Mouse (Mus musculus) B cell, adult 62 days (primary cell): ENCODE measurements around the gene Vkorc1l1. TPM values are rescaled to one million over a fixed set of nuclear protein-coding genes. Genes with fewer than 3 reads are reported as not detected.

Experiments
- total RNA-seq: library from RNA; stranded (reverse); gene quantifications from 4 replicates; pipeline ENCODE4 v1.2.4, GENCODE M21; 2023

Gene Vkorc1l1
- 10.5 to 12.7 TPM (median 12.3 TPM) in 4 replicates for total RNA-seq

DNA sequence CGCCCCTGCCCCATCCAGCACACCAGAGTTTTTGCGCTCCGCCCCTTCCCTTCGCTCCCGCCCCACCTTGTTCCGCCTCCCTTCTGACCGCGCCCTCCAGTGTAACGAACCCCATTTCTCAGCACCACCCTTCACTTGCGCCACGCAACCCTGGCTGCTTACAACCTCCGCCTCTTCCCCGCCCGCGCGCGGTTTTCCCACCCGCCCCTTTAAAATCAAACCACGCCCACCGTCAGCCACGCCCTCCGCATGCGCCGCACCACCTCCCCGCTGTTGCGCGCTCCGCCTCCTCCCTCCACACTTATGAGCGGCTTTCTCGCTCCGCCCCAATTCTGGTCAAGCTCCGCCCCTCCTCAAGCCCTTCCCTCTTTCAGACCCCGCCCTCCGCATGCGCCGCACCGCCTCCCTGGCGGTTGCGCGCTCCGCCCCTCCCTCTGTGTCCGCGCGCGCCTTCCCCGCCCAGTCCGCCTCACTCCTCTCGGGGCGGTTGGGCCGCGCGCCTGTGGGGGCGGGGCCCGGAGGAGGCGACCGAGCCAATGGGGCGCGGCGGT, at the start of gene Vkorc1l1:
TSS of gene Vkorc1l1 (plus strand) at position 476 of the 551 bp plus-strand sequence.

DNA sequence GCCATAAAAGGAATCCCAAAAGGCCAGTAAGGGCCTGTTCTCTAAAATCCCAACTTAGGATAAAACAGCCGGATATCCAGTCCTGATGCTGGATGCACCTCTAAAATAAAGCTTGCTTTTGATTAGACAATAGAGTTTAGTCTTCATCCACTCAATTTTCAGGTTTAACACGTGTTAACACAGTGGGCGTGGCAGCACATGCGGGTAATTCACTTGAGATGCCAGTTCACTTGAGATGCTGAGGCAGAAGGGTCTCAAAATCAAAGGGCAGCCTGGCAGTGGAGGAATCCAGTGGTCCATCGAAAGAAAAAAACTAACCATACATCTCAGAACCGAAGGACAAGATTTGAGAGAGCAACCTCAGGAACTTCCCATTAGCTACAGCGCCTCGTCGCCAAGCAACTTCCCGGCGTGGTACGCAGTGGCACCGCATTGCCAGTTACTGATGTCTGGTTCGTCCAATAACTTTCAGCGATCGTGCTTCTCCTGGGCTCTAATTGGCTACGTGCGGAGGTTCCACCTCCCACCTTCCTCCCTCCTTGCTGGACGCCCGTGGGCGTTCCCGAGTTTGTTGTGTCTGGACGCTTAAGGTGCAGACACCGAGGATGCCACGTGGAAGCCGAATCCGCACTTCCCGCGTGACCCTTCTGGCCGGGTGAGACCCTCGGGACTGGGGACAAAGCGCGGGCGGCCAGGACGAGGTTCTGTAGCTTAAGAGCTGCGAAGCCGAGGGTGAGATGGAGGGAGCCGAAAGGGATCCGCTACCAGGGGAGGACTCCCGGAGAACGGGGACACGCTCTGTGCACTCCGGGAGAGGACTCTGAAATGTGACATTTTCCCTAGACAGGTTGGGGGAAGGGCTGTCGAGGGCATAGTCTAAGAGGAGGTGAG, 46.3 kb upstream of the Vkorc1l1 start, which contains the start of gene Zbed5:
TSS of gene Zbed5 (plus strand) at position 526 of the 891 bp plus-strand sequence.

GRCm38 (mm10) chr5:129898449-129898848, 43.3 kb upstream of the Vkorc1l1 start, which contains the start of gene Phkg1:
TSS of gene Phkg1 (minus strand) at chr5:129898549.

DNA sequence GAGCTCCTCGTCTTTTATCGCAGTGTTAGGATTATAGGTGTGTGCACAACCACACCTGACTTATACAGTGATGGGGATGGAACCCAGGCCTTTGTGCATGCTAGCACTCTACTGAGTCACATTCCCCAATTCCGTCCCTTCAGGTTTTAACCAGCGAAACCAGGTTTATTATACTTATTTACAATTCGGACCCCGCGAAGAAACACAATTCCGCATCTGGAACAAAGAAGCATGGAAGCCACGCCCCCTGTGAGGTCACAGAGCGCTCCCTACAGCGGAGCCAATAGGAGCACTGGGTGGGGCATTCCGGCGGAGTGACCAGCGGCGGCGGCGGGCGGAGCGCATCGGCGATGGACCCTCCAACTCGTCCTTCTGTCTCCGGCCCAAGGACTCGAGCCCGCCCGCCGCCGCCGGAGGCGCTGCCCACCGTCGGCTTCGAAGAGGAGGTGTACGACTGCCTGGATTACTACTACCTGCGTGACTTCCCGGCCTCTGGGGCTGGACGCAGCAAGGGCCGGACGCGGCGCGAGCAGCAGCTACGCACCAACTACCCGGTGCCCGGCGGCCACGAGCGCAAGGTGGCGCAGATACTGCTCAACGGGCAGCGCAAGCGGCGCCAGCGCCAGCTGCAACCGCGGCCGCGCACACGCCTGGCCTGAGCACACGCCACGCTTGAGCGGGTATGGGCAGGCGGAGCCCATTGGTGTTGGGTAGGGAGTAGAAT, 33.4 kb upstream of the Vkorc1l1 start, which contains the start of gene Nupr1l:
TSS of gene Nupr1l (plus strand) at position 299 of the 724 bp plus-strand sequence.

GRCm38 (mm10) chr5:130002301-130003146, 60.8 kb downstream of the Vkorc1l1 start, which contains the start of gene Gusb:
TSS of gene Gusb (minus strand) at chr5:130003049.

DNA sequence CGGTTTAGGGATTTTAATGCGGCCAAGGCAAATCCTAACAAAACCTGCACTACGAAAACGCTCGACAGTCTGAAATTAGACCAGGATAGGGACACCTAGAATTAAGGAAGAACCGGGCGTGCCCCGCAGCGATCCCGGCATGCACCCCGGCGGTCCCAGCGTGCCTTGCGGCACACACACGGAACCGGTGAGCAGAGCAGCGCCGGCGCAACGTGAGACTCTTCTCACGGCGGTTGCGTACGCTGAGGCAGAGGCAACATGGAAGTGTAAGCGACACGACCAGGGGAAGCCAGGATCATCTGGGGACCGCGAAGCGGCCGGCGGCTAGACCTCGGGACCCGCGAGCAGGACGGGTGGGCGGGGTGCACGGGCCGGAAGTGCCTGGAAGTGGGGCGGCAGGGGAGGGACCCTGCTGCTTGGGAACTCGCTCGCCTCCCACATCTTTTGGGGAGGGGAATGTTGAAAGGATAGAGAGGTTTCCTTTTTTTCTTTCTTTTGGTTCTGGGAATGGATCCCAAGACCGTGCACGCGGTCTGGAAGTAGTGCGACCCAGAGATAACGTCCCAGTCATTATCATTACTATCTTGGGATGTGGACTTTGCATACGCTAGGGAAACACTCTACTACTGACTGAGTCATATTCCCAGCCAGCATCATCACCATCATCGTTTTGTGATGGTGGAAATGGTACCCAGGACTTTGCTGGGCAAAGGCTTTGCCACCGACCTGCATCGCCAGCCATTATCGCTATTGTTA, 87.5 kb downstream of the Vkorc1l1 start, which contains the start of the genes Asl and Crcp:
TSS of gene Asl (minus strand) at position 106 of the 756 bp plus-strand sequence.
TSS of gene Crcp (plus strand) at position 149 of the 756 bp plus-strand sequence.

Other genes starting within 250 kb of the Vkorc1l1 start
- not detected in 4 replicates for gene Sept14, start 233.5 kb upstream of the Vkorc1l1 start, total RNA-seq
- 38.5 to 53.4 TPM (median 43.5 TPM) in 4 replicates for gene Mrps17, start 226.5 kb upstream of the Vkorc1l1 start, total RNA-seq
- 29.7 to 39.7 TPM (median 34.7 TPM) in 4 replicates for gene Nipsnap2, start 216.9 kb upstream of the Vkorc1l1 start, total RNA-seq
- 11.4 to 15.4 TPM (median 11.7 TPM) in 4 replicates for gene Psph, start 154.5 kb upstream of the Vkorc1l1 start, total RNA-seq
- 10.2 to 20.7 TPM (median 13.7 TPM) in 4 replicates for gene Sumf2, start 95.0 kb upstream of the Vkorc1l1 start, total RNA-seq
- 137 to 164 TPM (median 155 TPM) in 4 replicates for gene Chchd2, start 54.5 kb upstream of the Vkorc1l1 start, total RNA-seq
- 0.91 to 2.2 TPM (median 1.5 TPM) in 4 replicates for gene Zbed5, start 46.2 kb upstream of the Vkorc1l1 start, total RNA-seq
- gene Phkg1, start 43.4 kb upstream of the Vkorc1l1 start, total RNA-seq, result 0.33 to 1.2 TPM (median 0.77 TPM) in 4 replicates
- 0.60 to 4.2 TPM (median 2.5 TPM) in 4 replicates for gene Nupr1l, start 33.4 kb upstream of the Vkorc1l1 start, total RNA-seq
- gene Gusb, start 61.1 kb downstream of the Vkorc1l1 start, total RNA-seq, result 27.6 to 32.9 TPM (median 30.2 TPM) in 4 replicates
- gene Asl, start 87.3 kb downstream of the Vkorc1l1 start, total RNA-seq, result 15.4 to 20.7 TPM (median 16.7 TPM) in 4 replicates
- gene Crcp, start 87.3 kb downstream of the Vkorc1l1 start, total RNA-seq, result 23.7 to 27.2 TPM (median 26.9 TPM) in 4 replicates
- gene Tpst1, start 131.4 kb downstream of the Vkorc1l1 start, total RNA-seq, result 33.8 to 42.7 TPM (median 39.5 TPM) in 4 replicates
- 2.6 to 3.7 TPM (median 3.3 TPM) in 4 replicates for gene Kctd7, start 202.9 kb downstream of the Vkorc1l1 start, total RNA-seq
- 78.7 to 89.0 TPM (median 87.8 TPM) in 4 replicates for gene Rabgef1, start 229.8 kb downstream of the Vkorc1l1 start, total RNA-seq